Mouse (Mus musculus) G1E (cell line): ENCODE data around the gene Lyg1.

Source experiments
- CTCF ChIP-seq: IDR thresholded peaks from 2 replicates; pipeline ENCODE4 v1.5.1; 2012; ENCODE audit warnings: low read depth, low read length, inconsistent platforms, mixed read lengths
- GATA1 ChIP-seq: IDR thresholded peaks from 2 replicates; pipeline ENCODE4 v1.6.1; 2012; ENCODE audit warnings: borderline replicate concordance, low read length, inconsistent platforms, mixed read lengths
- GATA2 ChIP-seq: IDR thresholded peaks from 2 replicates; pipeline ENCODE4 v1.6.1; 2012; ENCODE audit warnings: low read depth, low read length, inconsistent platforms, borderline replicate concordance
- POLR2AphosphoS5 ChIP-seq: IDR thresholded peaks from 2 replicates; pipeline ENCODE4 v1.6.1; 2012; ENCODE audit warnings: low read depth, low read length, inconsistent platforms; ENCODE audit not compliant: insufficient replicate concordance
- TAL1 ChIP-seq: conservative IDR thresholded peaks from 2 replicates; pipeline ENCODE4 v1.6.1; 2012; ENCODE audit warnings: low read depth, low read length, inconsistent platforms, mixed read lengths

DNA sequence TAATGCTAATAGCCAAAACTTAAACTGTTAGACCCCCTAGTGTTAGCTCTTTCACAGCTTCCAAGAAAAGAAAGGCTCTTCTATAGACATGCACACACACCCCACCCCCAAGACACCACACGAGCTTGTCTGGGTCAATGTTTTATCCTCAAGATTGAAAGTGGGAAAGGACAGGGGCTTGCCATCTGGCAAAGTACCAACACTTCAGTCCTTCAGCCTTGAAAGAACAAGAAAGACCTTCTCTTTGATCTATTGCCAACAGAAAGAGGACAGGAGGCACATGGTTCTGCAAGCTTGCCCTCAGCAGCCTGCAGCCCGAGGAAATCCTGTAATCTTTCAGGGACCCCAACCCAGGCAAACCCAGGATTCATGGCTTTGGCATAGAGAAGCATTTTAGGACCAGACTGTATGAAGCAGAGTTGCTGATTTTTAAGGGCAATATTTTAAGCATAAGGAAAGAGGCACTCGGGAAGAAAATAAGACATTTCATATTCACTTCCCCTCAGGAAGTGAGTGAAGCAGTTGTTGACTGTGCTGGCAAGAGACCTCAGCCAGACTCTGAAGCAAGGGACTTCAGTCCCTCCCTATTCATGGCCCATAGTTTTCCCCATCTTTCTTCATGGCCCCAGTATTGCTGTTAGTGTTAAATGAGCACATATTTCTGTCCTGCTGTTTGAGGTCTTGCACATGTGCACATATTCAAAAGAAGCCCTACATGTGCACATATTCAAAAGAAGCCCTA is 698 bp downstream of the Lyg1 start:
- TF ChIP-seq GATA1 (no peak), CTCF (no peak), POLR2AphosphoS5 (no peak), TAL1 (no peak), GATA2 (no peak)
